Mouse (Mus musculus): ENCODE results near the gene Fam187b.
"Not testable (repeated sequence)": the region's sequence is repeated elsewhere in the genome, so short reads cannot be mapped to it uniquely, and the experiment has no call there.

Gene Fam187b

GRCm38 (mm10) chr7:30973501-30974289 lies at the start of gene Fam187b:
Fam187b (plus strand) TSS chr7:30973790.
- DNase-seq (ENCODE audit: low read depth, low spot score), result peak; percentile 57

- DNase-seq (ENCODE audit: low read depth, low spot score), result no peak
These were observed 49.5 kb upstream of the Fam187b start for GRCm38 (mm10) chr7:30924071-30924470.

GRCm38 (mm10) chr7:30924581-30924980 lies 49.0 kb upstream of the Fam187b start, which contains the start of gene Hamp2:
Hamp2 (minus strand) TSS chr7:30924681.
- DNase-seq (ENCODE audit: low read depth, low spot score), result not testable (repeated sequence)

- DNase-seq (ENCODE audit: low read depth, low spot score), result not testable (repeated sequence)
These were observed 38.0 kb upstream of the Fam187b start for GRCm38 (mm10) chr7:30935422-30936099.

- DNase-seq (ENCODE audit: low read depth, low spot score), result not testable (repeated sequence)
These were observed 33.5 kb upstream of the Fam187b start for GRCm38 (mm10) chr7:30940070-30940469.

GRCm38 (mm10) chr7:30942365-30942764 lies 31.2 kb upstream of the Fam187b start:
- DNase-seq (ENCODE audit: low read depth, low spot score), result not testable (repeated sequence)

- DNase-seq (ENCODE audit: low read depth, low spot score), result no peak
These were observed 29.5 kb upstream of the Fam187b start, which contains the start of gene Hamp for GRCm38 (mm10) chr7:30943909-30944635. Hamp (minus strand) TSS chr7:30944032.

- not testable (repeated sequence) for DNase-seq (ENCODE audit: low read depth, low spot score)
These were observed 28.9 kb upstream of the Fam187b start for GRCm38 (mm10) chr7:30944706-30945105.

- not testable (repeated sequence) for DNase-seq (ENCODE audit: low read depth, low spot score)
These were observed 28.1 kb upstream of the Fam187b start for GRCm38 (mm10) chr7:30945466-30945865.

GRCm38 (mm10) chr7:30945876-30946275 lies 27.7 kb upstream of the Fam187b start:
- no peak for DNase-seq (ENCODE audit: low read depth, low spot score)

GRCm38 (mm10) chr7:30949902-30950301 lies 23.7 kb upstream of the Fam187b start:
- DNase-seq (ENCODE audit: low read depth, low spot score), result not testable (repeated sequence)

GRCm38 (mm10) chr7:30952441-30953265 lies 20.9 kb upstream of the Fam187b start:
- no peak for DNase-seq (ENCODE audit: low read depth, low spot score)

- no peak for DNase-seq (ENCODE audit: low read depth, low spot score)
These were observed 20.1 kb upstream of the Fam187b start for GRCm38 (mm10) chr7:30953459-30953858.

- DNase-seq (ENCODE audit: low read depth, low spot score), result no peak
These were observed 19.6 kb upstream of the Fam187b start for GRCm38 (mm10) chr7:30954036-30954435.

- no peak for DNase-seq (ENCODE audit: low read depth, low spot score)
These were observed 18.5 kb upstream of the Fam187b start for GRCm38 (mm10) chr7:30954971-30955520.

GRCm38 (mm10) chr7:30955584-30956356 lies 17.8 kb upstream of the Fam187b start:
- peak; percentile 79 for DNase-seq (ENCODE audit: low read depth, low spot score)

- no peak for DNase-seq (ENCODE audit: low read depth, low spot score)
These were observed 17.2 kb upstream of the Fam187b start for GRCm38 (mm10) chr7:30956357-30956751.

- DNase-seq (ENCODE audit: low read depth, low spot score), result peak; percentile 67
These were observed 16.7 kb upstream of the Fam187b start, which contains the start of gene Usf2 for GRCm38 (mm10) chr7:30956756-30957366. Usf2 (minus strand) TSS chr7:30956803.

GRCm38 (mm10) chr7:30957367-30957783 lies 16.2 kb upstream of the Fam187b start:
- peak; percentile 82 for DNase-seq (ENCODE audit: low read depth, low spot score)

Data from retina, adult 2 months (tissue).